Mouse (Mus musculus) spleen, adult 2 months (tissue): ENCODE results near the gene Sec16a.

Experiments used
- CTCF ChIP-seq: fragments of 200-500 bp; IDR thresholded peaks from 2 replicates; pipeline ENCODE4 v1.5.1; 2011; ENCODE audit warnings: mild to moderate bottlenecking, inconsistent platforms; ENCODE audit not compliant: insufficient read depth, insufficient read length, insufficient replicate concordance; ENCODE audit errors: extremely low read depth
- POLR2A ChIP-seq: fragments of 200-500 bp; IDR thresholded peaks from 2 replicates; pipeline ENCODE4 v1.6.1; 2011; ENCODE audit warnings: low read depth, low read length, inconsistent platforms

GRCm38 (mm10) chr2:26424541-26424940 is 20.5 kb downstream of the Sec16a start:
- no peak for TF ChIP-seq POLR2A
- TF ChIP-seq CTCF: no peak
